Mouse (Mus musculus) pancreas, adult 10 weeks (tissue): ENCODE results near the gene Vmn1r3. TPM values are rescaled to one million over a fixed set of nuclear protein-coding genes. Genes with fewer than 3 reads are reported as not detected.

ENCODE experiments used
- polyA plus RNA-seq: library from polyadenylated mRNA; stranded (reverse); fragments of 350-450 nt; fragmentation: Illumina TruSeq; extraction: RNeasy Lipid Tissue Mini Kit (QIAGEN cat#74804); gene quantifications from one replicate; pipeline ENCODE4 v1.2.3, GENCODE M21; 2015; ENCODE audit warnings: low read depth, low replicate concordance; ENCODE audit not compliant: insufficient read depth

Gene Vmn1r3
- not detected for polyA plus RNA-seq

GRCm38 (mm10) chr4:3185258-3185657 lies at the start of gene Vmn1r3:
TSS of gene Vmn1r3 (minus strand) at chr4:3185358.

GRCm38 (mm10) chr4:3167020-3167419 lies 18.1 kb downstream of the Vmn1r3 start, which contains the start of gene Vmn1r2:
TSS of gene Vmn1r2 (plus strand) at chr4:3167320.

Other genes with a start within 250 kb of the Vmn1r3 start
- gene Vmn1r2, start 18.0 kb downstream of the Vmn1r3 start, polyA plus RNA-seq = not detected